Mouse (Mus musculus): Measurements from ENCODE around the gene Hook2. TPM values are rescaled to one million over a fixed set of nuclear protein-coding genes. Genes with fewer than 3 reads are reported as not detected.

The Hook2 gene
- polyA plus RNA-seq, 1 experiment = 14.1 TPM

- Histone ChIP-seq H3K4me1 (ENCODE audit: control insufficient read depth, insufficient read depth, low read length) (peaks cover 22% of the 10 kb centered on the region), H3K27me3 (ENCODE audit: control insufficient read depth, insufficient read depth, low read length) (no peaks in the 10 kb centered on the region), H3K27ac (ENCODE audit: insufficient read depth, low read length) (peak within 1 kb of the TSS; percentile 85), H3K4me3 (replicated peaks; ENCODE audit: insufficient read depth, low read depth, low read length) (peak within 1 kb of the TSS; percentile 97)
- WGBS = under 1% methylated on average over 75 of the region's 75 CpGs
- DNase-seq = peak; percentile 97 to 98
- TF ChIP-seq CTCF (IDR thresholded peaks at IDR 0.05; ENCODE audit: borderline replicate concordance, insufficient read depth, low read depth, low read length) (no peak), POLR2A (IDR thresholded peaks at IDR 0.05; ENCODE audit: borderline replicate concordance, insufficient read depth, low read length) (peak; percentile 87)
Measured at GRCm38 (mm10) chr8:85026670-85027515, 36.5 kb downstream of the Hook2 start, which contains the start of gene Trir. Gene Trir, plus strand, starts transcription at chr8:85026823.

- Histone ChIP-seq H3K4me1 (ENCODE audit: control insufficient read depth, insufficient read depth, low read length) (peaks cover 16% of the 10 kb centered on the region), H3K27ac (ENCODE audit: insufficient read depth, low read length) (0 out of 2 replicates have a peak overlapping the region, but pooled peaks have one; percentile 45), H3K27me3 (ENCODE audit: control insufficient read depth, insufficient read depth, low read length) (no peaks in the 10 kb centered on the region), H3K4me3 (replicated peaks; ENCODE audit: insufficient read depth, low read depth, low read length) (peak overlapping the region; percentile 72)
- no peak for DNase-seq
- 1% methylated on average over 13 of the region's 13 CpGs for WGBS
- TF ChIP-seq CTCF (IDR thresholded peaks at IDR 0.05; ENCODE audit: borderline replicate concordance, insufficient read depth, low read depth, low read length) (no peak), POLR2A (IDR thresholded peaks at IDR 0.05; ENCODE audit: borderline replicate concordance, insufficient read depth, low read length) (no peak)
Measured at GRCm38 (mm10) chr8:85027516-85027855, 37.1 kb downstream of the Hook2 start.

- no peak for DNase-seq
- WGBS = 4% methylated on average over 2 of the region's 2 CpGs
Measured at GRCm38 (mm10) chr8:85027922-85028321, 37.5 kb downstream of the Hook2 start.

GRCm38 (mm10) chr8:85029271-85029670 is 38.9 kb downstream of the Hook2 start:
- no peak for TF ChIP-seq POLR2A (IDR thresholded peaks at IDR 0.05; ENCODE audit: borderline replicate concordance, insufficient read depth, low read length)
- no peak for TF ChIP-seq CTCF (IDR thresholded peaks at IDR 0.05; ENCODE audit: borderline replicate concordance, insufficient read depth, low read depth, low read length)
- WGBS = 81% methylated on average over 14 of the region's 14 CpGs

More at GRCm38 (mm10) chr8:85027922-85028321, 37.5 kb downstream of the Hook2 start:
- H3K27me3 ChIP-seq (ENCODE audit: control insufficient read depth, insufficient read depth, low read length) = no peaks in the 10 kb centered on the region
- peaks cover 16% of the 10 kb centered on the region for H3K4me1 ChIP-seq (ENCODE audit: control insufficient read depth, insufficient read depth, low read length)
- peak overlapping the region; percentile 72 for H3K4me3 ChIP-seq (replicated peaks; ENCODE audit: insufficient read depth, low read depth, low read length)
- no peak overlapping the region for H3K27ac ChIP-seq (ENCODE audit: insufficient read depth, low read length)
- TF ChIP-seq CTCF (IDR thresholded peaks at IDR 0.05; ENCODE audit: borderline replicate concordance, insufficient read depth, low read depth, low read length) = no peak
- TF ChIP-seq POLR2A (IDR thresholded peaks at IDR 0.05; ENCODE audit: borderline replicate concordance, insufficient read depth, low read length) = no peak

GRCm38 (mm10) chr8:85032622-85033311 is 42.4 kb downstream of the Hook2 start:
- 81% methylated on average over 4 of the region's 4 CpGs for WGBS
- H3K27me3 ChIP-seq (ENCODE audit: control insufficient read depth, insufficient read depth, low read length) = no peaks in the 10 kb centered on the region
- H3K4me3 ChIP-seq (replicated peaks; ENCODE audit: insufficient read depth, low read depth, low read length) = no peak overlapping the region
- H3K4me1 ChIP-seq (ENCODE audit: control insufficient read depth, insufficient read depth, low read length) = peaks cover 11% of the 10 kb centered on the region
- no peak overlapping the region for H3K27ac ChIP-seq (ENCODE audit: insufficient read depth, low read length)
- TF ChIP-seq CTCF (IDR thresholded peaks at IDR 0.05; ENCODE audit: borderline replicate concordance, insufficient read depth, low read depth, low read length) (no peak), POLR2A (IDR thresholded peaks at IDR 0.05; ENCODE audit: borderline replicate concordance, insufficient read depth, low read length) (no peak)
- DNase-seq = no peak

More at GRCm38 (mm10) chr8:85029271-85029670, 38.9 kb downstream of the Hook2 start:
- Histone ChIP-seq H3K27ac (ENCODE audit: insufficient read depth, low read length) (no peak overlapping the region), H3K4me3 (replicated peaks; ENCODE audit: insufficient read depth, low read depth, low read length) (no peak overlapping the region), H3K27me3 (ENCODE audit: control insufficient read depth, insufficient read depth, low read length) (no peaks in the 10 kb centered on the region), H3K4me1 (ENCODE audit: control insufficient read depth, insufficient read depth, low read length) (peaks cover 6% of the 10 kb centered on the region)
- no peak for DNase-seq

- DNase-seq = no peak
- TF ChIP-seq POLR2A (IDR thresholded peaks at IDR 0.05; ENCODE audit: borderline replicate concordance, insufficient read depth, low read length) (no peak), CTCF (IDR thresholded peaks at IDR 0.05; ENCODE audit: borderline replicate concordance, insufficient read depth, low read depth, low read length) (no peak)
- 55% methylated on average over 1 of the region's 1 CpGs for WGBS
- H3K27me3 ChIP-seq (ENCODE audit: control insufficient read depth, insufficient read depth, low read length) = no peaks in the 10 kb centered on the region
- no peak overlapping the region for H3K4me3 ChIP-seq (replicated peaks; ENCODE audit: insufficient read depth, low read depth, low read length)
- H3K4me1 ChIP-seq (ENCODE audit: control insufficient read depth, insufficient read depth, low read length) = peaks cover 11% of the 10 kb centered on the region
- H3K27ac ChIP-seq (ENCODE audit: insufficient read depth, low read length) = no peak overlapping the region
Measured at GRCm38 (mm10) chr8:85033867-85034266, 43.5 kb downstream of the Hook2 start.

- DNase-seq = peak; percentile 62 to 68
- no peaks in the 10 kb centered on the region for H3K27me3 ChIP-seq (ENCODE audit: control insufficient read depth, insufficient read depth, low read length)
- no peak overlapping the region for H3K4me3 ChIP-seq (replicated peaks; ENCODE audit: insufficient read depth, low read depth, low read length)
- no peak for TF ChIP-seq POLR2A (IDR thresholded peaks at IDR 0.05; ENCODE audit: borderline replicate concordance, insufficient read depth, low read length)
- TF ChIP-seq CTCF (IDR thresholded peaks at IDR 0.05; ENCODE audit: borderline replicate concordance, insufficient read depth, low read depth, low read length) = no peak
- 2% methylated on average over 13 of the region's 13 CpGs for WGBS
- H3K27ac ChIP-seq (ENCODE audit: insufficient read depth, low read length) = no peak overlapping the region
- peaks cover 7% of the 10 kb centered on the region; the same call in 1 of the 2 replicates for H3K4me1 ChIP-seq (ENCODE audit: control insufficient read depth, insufficient read depth, low read length)
Measured at GRCm38 (mm10) chr8:85034764-85035163, 44.4 kb downstream of the Hook2 start.

All from cerebellum, adult 2 months (tissue).